Mouse (Mus musculus) lung, embryonic 16.5 days (tissue): ENCODE data around the gene Myof. TPM values are rescaled to one million over a fixed set of nuclear protein-coding genes. Genes with fewer than 3 reads are reported as not detected.

Experiments
- ATAC-seq: fragments of 200-750 bp; cut with Nextera tagmentation; 2 replicates; pipeline ENCODE4 v1.8.0; 2017; ENCODE audit warnings: low read depth, mild to moderate bottlenecking, moderate library complexity
- H3K27ac ChIP-seq: fragments of 300-500 bp; sonication (generic); 2 replicates; pipeline ENCODE4 v1.5.1; 2014; ENCODE audit warnings: mild to moderate bottlenecking, control low read depth, low read length
- H3K27me3 ChIP-seq: fragments of 300-500 bp; sonication (generic); 2 replicates; pipeline ENCODE4 v1.6.1; 2014; ENCODE audit warnings: low read depth, low read length, mixed read lengths; ENCODE audit not compliant: control insufficient read depth, insufficient read depth
- H3K36me3 ChIP-seq: fragments of 300-500 bp; sonication (generic); 2 replicates; pipeline ENCODE4 v1.6.1; 2014; ENCODE audit warnings: low read length; ENCODE audit not compliant: control insufficient read depth, insufficient read depth
- H3K4me1 ChIP-seq: fragments of 300-500 bp; sonication (generic); replicated peaks from 2 replicates; pipeline ENCODE4 v1.6.1; 2014; ENCODE audit warnings: low read length, mixed read lengths; ENCODE audit not compliant: control insufficient read depth, insufficient read depth
- H3K4me2 ChIP-seq: fragments of 300-500 bp; sonication (generic); 2 replicates; pipeline ENCODE4 v1.6.1; 2014; ENCODE audit warnings: low read depth, low read length, control low read depth
- H3K4me3 ChIP-seq: fragments of 300-500 bp; sonication (generic); 2 replicates; pipeline ENCODE4 v1.5.1; 2014; ENCODE audit warnings: mild to moderate bottlenecking, low read length, control low read depth
- H3K9ac ChIP-seq: fragments of 300-500 bp; sonication (generic); 2 replicates; pipeline ENCODE4 v1.6.1; 2014; ENCODE audit warnings: low read length, control low read depth
- H3K9me3 ChIP-seq: fragments of 300-500 bp; sonication (generic); 2 replicates; pipeline ENCODE4 v1.6.1; 2016; ENCODE audit warnings: low read length; ENCODE audit not compliant: control insufficient read depth
- WGBS: fragments of 180-500 bp; shearing (Covaris S2); extraction: QIAGEN DNeasy Blood & Tissue Kit; methylation state at CpG from one replicate; pipeline ENCODE4 v1.1.7; 2014; 5-methylcytosine and 5-hydroxymethylcytosine counted together
- polyA plus RNA-seq: library from polyadenylated mRNA; unstranded; fragments of >200 nt; fragmentation: Nextera tagmentation; extraction: Ambion mirVana; gene quantifications from 2 replicates; pipeline ENCODE4 v1.2.1, GENCODE M21; 2015

Gene Myof
- polyA plus RNA-seq, 1 experiment from 2014 or later, result 32.3 TPM

GRCm38 (mm10) chr19:38053227-38054041 lies 10.1 kb upstream of the Myof start:
- H3K4me1 ChIP-seq, result peaks cover 16% of the 10 kb centered on the region
- H3K4me2 ChIP-seq, result peak overlapping the region; percentile 76
- H3K27ac ChIP-seq, result peak overlapping the region; percentile 64
- peak overlapping the region; percentile 65 for H3K9ac ChIP-seq
- ATAC-seq, result no peak
- H3K27me3 ChIP-seq, result no peaks in the 10 kb centered on the region
- H3K4me3 ChIP-seq, result peak overlapping the region; percentile 67
- WGBS, result 24% methylated on average over 8 of the region's 8 CpGs
- peaks cover 6% of the 10 kb centered on the region for H3K36me3 ChIP-seq
- no peaks in the 10 kb centered on the region for H3K9me3 ChIP-seq

- WGBS, result 77% methylated on average over 1 of the region's 1 CpGs
- Histone ChIP-seq H3K27me3 (no peaks in the 10 kb centered on the region), H3K4me3 (no peak overlapping the region), H3K27ac (no peak overlapping the region), H3K9me3 (no peaks in the 10 kb centered on the region), H3K36me3 (no peaks in the 10 kb centered on the region), H3K9ac (no peak overlapping the region), H3K4me2 (no peak overlapping the region), H3K4me1 (peaks cover 4% of the 10 kb centered on the region; the same call in 1 of the 2 replicates)
- ATAC-seq, result no peak
Observed at GRCm38 (mm10) chr19:38049686-38050085, 6.3 kb upstream of the Myof start.

- Histone ChIP-seq H3K27ac (no peak overlapping the region), H3K9ac (no peak overlapping the region), H3K9me3 (no peaks in the 10 kb centered on the region), H3K4me3 (no peak overlapping the region), H3K4me1 (peaks cover 12% of the 10 kb centered on the region), H3K27me3 (no peaks in the 10 kb centered on the region), H3K4me2 (no peak overlapping the region), H3K36me3 (no peaks in the 10 kb centered on the region)
- ATAC-seq, result no peak
- WGBS, result 84% methylated on average over 3 of the region's 3 CpGs
Observed at GRCm38 (mm10) chr19:38045198-38045597, 1.8 kb upstream of the Myof start.

GRCm38 (mm10) chr19:38042261-38042722 lies 1.1 kb downstream of the Myof start:
- peak overlapping the region; percentile 58 for H3K4me3 ChIP-seq
- H3K9ac ChIP-seq, result peak overlapping the region; percentile 66
- under 1% methylated on average over 5 of the region's 5 CpGs for WGBS
- no peaks in the 10 kb centered on the region for H3K36me3 ChIP-seq
- peaks cover 22% of the 10 kb centered on the region for H3K4me1 ChIP-seq
- peak; percentile 46 for ATAC-seq
- peak overlapping the region; percentile 71 for H3K4me2 ChIP-seq
- H3K9me3 ChIP-seq, result no peaks in the 10 kb centered on the region
- H3K27ac ChIP-seq, result peak overlapping the region; percentile 88
- no peaks in the 10 kb centered on the region for H3K27me3 ChIP-seq

GRCm38 (mm10) chr19:38038267-38038666 lies 5.1 kb downstream of the Myof start:
- Histone ChIP-seq H3K4me3 (no peak overlapping the region), H3K4me2 (no peak overlapping the region), H3K4me1 (peaks cover 22% of the 10 kb centered on the region), H3K27ac (peak overlapping the region; percentile 34; the same call in 1 of the 2 replicates), H3K27me3 (no peaks in the 10 kb centered on the region), H3K9ac (no peak overlapping the region), H3K9me3 (no peaks in the 10 kb centered on the region), H3K36me3 (no peaks in the 10 kb centered on the region)
- ATAC-seq, result no peak
- 37% methylated on average over 2 of the region's 2 CpGs for WGBS

- no peak for ATAC-seq
- Histone ChIP-seq H3K27me3 (no peaks in the 10 kb centered on the region), H3K27ac (no peak overlapping the region), H3K4me1 (peaks cover 23% of the 10 kb centered on the region), H3K9ac (no peak overlapping the region), H3K4me2 (no peak overlapping the region), H3K9me3 (no peaks in the 10 kb centered on the region), H3K4me3 (no peak overlapping the region), H3K36me3 (no peaks in the 10 kb centered on the region)
- 50% methylated on average over 2 of the region's 2 CpGs for WGBS
Observed at GRCm38 (mm10) chr19:38035766-38036165, 7.6 kb downstream of the Myof start.

- ATAC-seq, result no peak
- peaks cover 24% of the 10 kb centered on the region for H3K4me1 ChIP-seq
- H3K27ac ChIP-seq, result no peak overlapping the region
- no peaks in the 10 kb centered on the region for H3K9me3 ChIP-seq
- H3K9ac ChIP-seq, result no peak overlapping the region
- H3K4me3 ChIP-seq, result no peak overlapping the region
- H3K36me3 ChIP-seq, result no peaks in the 10 kb centered on the region
- H3K27me3 ChIP-seq, result no peaks in the 10 kb centered on the region
- whole genome bisulfite sequencing, result 64% methylated on average over 2 of the region's 2 CpGs
- H3K4me2 ChIP-seq, result no peak overlapping the region
Observed at GRCm38 (mm10) chr19:38034696-38035095, 8.7 kb downstream of the Myof start.

- Histone ChIP-seq H3K4me3 (no peak overlapping the region), H3K9ac (no peak overlapping the region), H3K27me3 (no peaks in the 10 kb centered on the region), H3K4me1 (peaks cover 34% of the 10 kb centered on the region), H3K9me3 (no peaks in the 10 kb centered on the region), H3K36me3 (no peaks in the 10 kb centered on the region), H3K27ac (no peak overlapping the region), H3K4me2 (no peak overlapping the region)
- no peak for ATAC-seq
- WGBS, result 94% methylated on average over 2 of the region's 2 CpGs
Observed at GRCm38 (mm10) chr19:38033735-38034057, 9.7 kb downstream of the Myof start.

GRCm38 (mm10) chr19:38032993-38033734 lies 10.2 kb downstream of the Myof start:
- H3K9me3 ChIP-seq, result no peaks in the 10 kb centered on the region
- no peak for ATAC-seq
- 76% methylated on average over 15 of the region's 15 CpGs for WGBS
- no peak overlapping the region for H3K27ac ChIP-seq
- no peaks in the 10 kb centered on the region for H3K36me3 ChIP-seq
- H3K9ac ChIP-seq, result no peak overlapping the region
- H3K4me3 ChIP-seq, result no peak overlapping the region
- H3K27me3 ChIP-seq, result no peaks in the 10 kb centered on the region
- no peak overlapping the region for H3K4me2 ChIP-seq
- peaks cover 36% of the 10 kb centered on the region for H3K4me1 ChIP-seq
